Mouse (Mus musculus) embryonic facial prominence, embryonic 14.5 days (tissue): ENCODE data around the gene Pars2. TPM values are rescaled to one million over a fixed set of nuclear protein-coding genes. Genes with fewer than 3 reads are reported as not detected.

ENCODE experiments used
- ATAC-seq: fragments of 200-750 bp; cut with Nextera tagmentation; 2 replicates; pipeline ENCODE4 v1.8.0; 2017; ENCODE audit warnings: low read depth, moderate number of reproducible peaks, moderate TSS enrichment
- DNase-seq: peaks from one replicate; pipeline ENCODE4 v3.0.0-alpha.2; 2015; ENCODE audit warnings: low spot score
- H3K27ac ChIP-seq: fragments of 300-500 bp; sonication (generic); replicated peaks from 2 replicates; pipeline ENCODE4 v1.5.1; 2014; ENCODE audit warnings: low read depth, mild to moderate bottlenecking, low read length, moderate library complexity
- H3K27me3 ChIP-seq: fragments of 300-500 bp; sonication (generic); replicated peaks from 2 replicates; pipeline ENCODE4 v1.6.1; 2014; ENCODE audit warnings: low read length; ENCODE audit not compliant: control insufficient read depth, insufficient read depth
- H3K36me3 ChIP-seq: fragments of 300-500 bp; sonication (generic); 2 replicates; pipeline ENCODE4 v1.6.1; 2014; ENCODE audit warnings: low read length, mixed read lengths; ENCODE audit not compliant: control insufficient read depth, insufficient read depth
- H3K4me1 ChIP-seq: fragments of 300-500 bp; sonication (generic); 2 replicates; pipeline ENCODE4 v1.6.1; 2014; ENCODE audit warnings: antibody characterized with exemption, low read length; ENCODE audit not compliant: control insufficient read depth, insufficient read depth
- H3K4me2 ChIP-seq: fragments of 300-500 bp; sonication (generic); 2 replicates; pipeline ENCODE4 v1.6.1; 2014; ENCODE audit warnings: low read depth, mild to moderate bottlenecking, low read length, moderate library complexity, mixed read lengths
- H3K4me3 ChIP-seq: fragments of 300-500 bp; sonication (generic); 2 replicates; pipeline ENCODE4 v1.5.1; 2014; ENCODE audit warnings: low read depth, mild to moderate bottlenecking, low read length
- H3K9ac ChIP-seq: fragments of 300-500 bp; sonication (generic); 2 replicates; pipeline ENCODE4 v1.6.1; 2014; ENCODE audit warnings: low read depth, mild to moderate bottlenecking, low read length, moderate library complexity, mixed read lengths
- H3K9me3 ChIP-seq: fragments of 300-500 bp; sonication (generic); 2 replicates; pipeline ENCODE4 v1.6.1; 2016; ENCODE audit warnings: low read length; ENCODE audit not compliant: control insufficient read depth
- WGBS: fragments of 180-500 bp; shearing (Covaris S2); extraction: QIAGEN DNeasy Blood & Tissue Kit; methylation state at CpG from one replicate; pipeline ENCODE4 v1.1.7; 2014; 5-methylcytosine and 5-hydroxymethylcytosine counted together
- polyA plus RNA-seq: library from polyadenylated mRNA; unstranded; fragments of >200 nt; fragmentation: Nextera tagmentation; extraction: Ambion mirVana; gene quantifications from 2 replicates; pipeline ENCODE4 v1.2.1, GENCODE M21; 2014

Gene Pars2
- polyA plus RNA-seq, 1 experiment from 2014 or later = 12.4 TPM

- H3K27ac ChIP-seq = no peak within 1 kb of the TSS
- no peak within 1 kb of the TSS for H3K9ac ChIP-seq
- peaks cover 7% of the 10 kb centered on the region for H3K27me3 ChIP-seq
- H3K4me1 ChIP-seq = no peaks in the 10 kb centered on the region; the same call in 1 of the 2 replicates
- ATAC-seq (peak; percentile 34; the same call in 1 of the 2 replicates), DNase-seq (peak; percentile 39)
- H3K4me3 ChIP-seq = peak within 1 kb of the TSS; percentile 15
- H3K9me3 ChIP-seq = no peaks in the 10 kb centered on the region
- no peaks in the 10 kb centered on the region for H3K36me3 ChIP-seq
- WGBS = 4% methylated on average over 17 of the region's 19 CpGs
- H3K4me2 ChIP-seq = peak within 1 kb of the TSS; percentile 43
Observed at GRCm38 (mm10) chr4:106617056-106617455, 33.8 kb upstream of the Pars2 start, which contains the start of gene Lexm. Lexm (minus strand) TSS chr4:106617241.

- WGBS = 87% methylated on average over 4 of the region's 4 CpGs
Observed at GRCm38 (mm10) chr4:106618898-106619297, 32.0 kb upstream of the Pars2 start.

DNA sequence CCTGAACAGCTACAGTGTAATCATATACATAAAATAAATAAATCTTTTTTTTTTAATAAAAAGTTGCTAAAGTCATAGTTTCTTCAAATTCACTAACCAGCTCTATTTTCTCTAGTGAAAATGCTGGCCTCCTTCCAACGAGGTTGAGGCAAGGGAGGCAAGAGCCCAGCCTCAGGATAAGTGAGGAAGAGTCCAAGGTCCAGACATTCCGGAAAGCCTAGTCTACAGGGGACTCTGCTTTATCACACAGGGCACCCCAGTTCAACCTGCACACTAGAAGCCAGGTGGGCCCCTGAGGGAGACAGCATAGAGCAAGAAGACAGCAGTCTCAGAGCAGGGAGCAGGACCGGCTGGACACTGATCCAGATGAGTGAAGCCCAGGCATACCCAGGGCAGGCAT, 29.4 kb upstream of the Pars2 start:
- 61% methylated on average over 3 of the region's 3 CpGs for WGBS
- no peaks in the 10 kb centered on the region; the same call in 1 of the 2 replicates for H3K4me1 ChIP-seq
- H3K9me3 ChIP-seq = no peaks in the 10 kb centered on the region
- no peak overlapping the region for H3K4me3 ChIP-seq
- H3K27ac ChIP-seq = no peak overlapping the region
- DNase-seq = no peak
- no peak for ATAC-seq
- H3K4me2 ChIP-seq = no peak overlapping the region
- peaks cover 38% of the 10 kb centered on the region for H3K27me3 ChIP-seq
- no peaks in the 10 kb centered on the region for H3K36me3 ChIP-seq
- no peak overlapping the region for H3K9ac ChIP-seq

More at GRCm38 (mm10) chr4:106618898-106619297, 32.0 kb upstream of the Pars2 start:
- ATAC-seq = no peak
- no peaks in the 10 kb centered on the region; the same call in 1 of the 2 replicates for H3K4me1 ChIP-seq
- H3K27ac ChIP-seq = no peak overlapping the region
- DNase-seq = no peak
- H3K9ac ChIP-seq = no peak overlapping the region
- H3K4me2 ChIP-seq = no peak overlapping the region
- H3K9me3 ChIP-seq = no peaks in the 10 kb centered on the region
- peaks cover 26% of the 10 kb centered on the region for H3K27me3 ChIP-seq
- no peaks in the 10 kb centered on the region for H3K36me3 ChIP-seq
- H3K4me3 ChIP-seq = no peak overlapping the region

- peaks cover 38% of the 10 kb centered on the region for H3K27me3 ChIP-seq
- H3K4me3 ChIP-seq = peak within 1 kb of the TSS; percentile 14; the same call in 1 of the 2 replicates
- no peaks in the 10 kb centered on the region for H3K9me3 ChIP-seq
- WGBS = 15% methylated on average over 16 of the region's 16 CpGs
- H3K27ac ChIP-seq = no peak within 1 kb of the TSS
- no peaks in the 10 kb centered on the region for H3K36me3 ChIP-seq
- no peaks in the 10 kb centered on the region; the same call in 1 of the 2 replicates for H3K4me1 ChIP-seq
- peak within 1 kb of the TSS; percentile 20; the same call in 1 of the 2 replicates for H3K4me2 ChIP-seq
- H3K9ac ChIP-seq = peak within 1 kb of the TSS; percentile 19; the same call in 1 of the 2 replicates
- peak; percentile 58; the same call in 1 of the 2 replicates for ATAC-seq
- DNase-seq = no peak
Observed at GRCm38 (mm10) chr4:106622030-106622493, 28.8 kb upstream of the Pars2 start, which contains the start of gene Ttc22. Ttc22 (plus strand) TSS chr4:106622432.

DNA sequence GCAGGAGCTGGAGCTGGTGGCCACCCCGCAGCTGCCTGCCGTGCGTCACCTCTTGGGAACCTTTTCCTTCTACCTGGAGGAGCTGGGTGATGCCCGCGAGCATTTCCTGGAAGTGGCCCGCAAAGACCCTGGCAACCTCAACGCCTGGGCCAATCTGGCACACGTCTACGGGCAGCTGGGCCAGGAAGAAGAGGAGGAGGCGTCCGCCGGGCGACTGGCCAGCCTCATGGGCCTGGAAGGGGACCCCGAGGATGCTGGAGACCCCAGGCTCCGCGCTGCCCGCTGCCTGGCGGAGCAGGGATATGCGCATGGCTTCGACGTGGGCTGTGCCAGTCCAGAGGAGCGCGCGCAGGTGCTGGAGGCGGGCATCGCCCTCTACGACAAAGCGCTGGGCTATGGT, 28.2 kb upstream of the Pars2 start:
- Histone ChIP-seq H3K27me3 (peaks cover 38% of the 10 kb centered on the region), H3K36me3 (no peaks in the 10 kb centered on the region), H3K4me2 (peak overlapping the region; percentile 20; the same call in 1 of the 2 replicates), H3K27ac (no peak overlapping the region), H3K4me1 (no peaks in the 10 kb centered on the region), H3K9me3 (no peaks in the 10 kb centered on the region), H3K4me3 (peak overlapping the region; percentile 14; the same call in 1 of the 2 replicates), H3K9ac (peak overlapping the region; percentile 19; the same call in 1 of the 2 replicates)
- no peak for ATAC-seq
- 38% methylated on average over 10 of the region's 28 CpGs for whole genome bisulfite sequencing
- DNase-seq = no peak

- no peak overlapping the region for H3K4me2 ChIP-seq
- H3K36me3 ChIP-seq = no peaks in the 10 kb centered on the region
- H3K27me3 ChIP-seq = peaks cover 38% of the 10 kb centered on the region
- WGBS = 88% methylated on average over 10 of the region's 10 CpGs
- H3K9me3 ChIP-seq = no peaks in the 10 kb centered on the region
- no peaks in the 10 kb centered on the region for H3K4me1 ChIP-seq
- ATAC-seq (no peak), DNase-seq (no peak)
- no peak overlapping the region for H3K9ac ChIP-seq
- no peak overlapping the region for H3K4me3 ChIP-seq
- H3K27ac ChIP-seq = no peak overlapping the region
Observed at GRCm38 (mm10) chr4:106624271-106624670, 26.6 kb upstream of the Pars2 start.

DNA sequence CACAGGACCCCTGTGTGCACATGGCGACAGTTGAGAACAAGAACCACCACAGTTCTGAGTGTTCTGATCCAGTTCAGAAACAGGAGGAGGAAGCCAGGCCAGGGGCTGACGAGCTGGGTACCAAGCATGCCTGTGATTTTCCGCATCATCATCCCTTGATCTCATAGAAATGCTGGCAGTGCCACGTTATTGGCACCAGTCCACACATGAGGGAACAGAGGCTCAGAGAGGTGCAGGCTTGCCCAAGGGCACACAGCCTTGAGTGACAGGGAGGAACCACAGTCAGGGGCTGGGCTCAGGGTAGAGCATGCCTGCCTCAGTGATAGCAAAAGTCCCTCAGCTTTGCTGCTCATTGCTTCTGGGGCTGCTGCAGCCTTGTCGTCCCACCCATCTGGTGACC, 23.1 kb upstream of the Pars2 start:
- H3K4me1 ChIP-seq = peaks cover 10% of the 10 kb centered on the region; the same call in 1 of the 2 replicates
- ATAC-seq = no peak
- H3K9ac ChIP-seq = no peak overlapping the region
- no peak overlapping the region for H3K4me2 ChIP-seq
- H3K4me3 ChIP-seq = no peak overlapping the region
- WGBS = 64% methylated on average over 5 of the region's 5 CpGs
- peaks cover 23% of the 10 kb centered on the region for H3K27me3 ChIP-seq
- DNase-seq = no peak
- H3K9me3 ChIP-seq = no peaks in the 10 kb centered on the region
- no peak overlapping the region for H3K27ac ChIP-seq
- H3K36me3 ChIP-seq = no peaks in the 10 kb centered on the region

GRCm38 (mm10) chr4:106628650-106629360, 22.1 kb upstream of the Pars2 start:
- H3K36me3 ChIP-seq = no peaks in the 10 kb centered on the region
- no peak overlapping the region for H3K9ac ChIP-seq
- peaks cover 14% of the 10 kb centered on the region for H3K27me3 ChIP-seq
- DNase-seq = peak; percentile 27
- H3K4me2 ChIP-seq = no peak overlapping the region
- WGBS = 35% methylated on average over 9 of the region's 9 CpGs
- no peak for ATAC-seq
- H3K9me3 ChIP-seq = no peaks in the 10 kb centered on the region
- no peak overlapping the region for H3K4me3 ChIP-seq
- H3K4me1 ChIP-seq = peaks cover 18% of the 10 kb centered on the region
- no peak overlapping the region for H3K27ac ChIP-seq
